Mouse (Mus musculus) layer of hippocampus, adult 11-12 months (tissue): ENCODE data around the gene Ganc.

Experiments used
- DNase-seq: peaks from one replicate; pipeline ENCODE4 v3.0.0; 2022; ENCODE audit warnings: low spot score

Gene Ganc

GRCm38 (mm10) chr2:120501136-120501918 lies 97.6 kb downstream of the Ganc start:
- no peak for DNase-seq

- no peak for DNase-seq
These were observed 98.4 kb downstream of the Ganc start for GRCm38 (mm10) chr2:120501931-120502604.

GRCm38 (mm10) chr2:120502605-120502990 lies 98.9 kb downstream of the Ganc start:
- DNase-seq: no peak

- DNase-seq: no peak
These were observed 99.4 kb downstream of the Ganc start for GRCm38 (mm10) chr2:120503094-120503493.

- DNase-seq: no peak
These were observed 100.3 kb downstream of the Ganc start for GRCm38 (mm10) chr2:120503992-120504391.
